Mouse (Mus musculus) megakaryocyte progenitor cell, adult 5-6 weeks (primary cell): ENCODE data around the gene Kif14. TPM values are rescaled to one million over a fixed set of nuclear protein-coding genes. Genes with fewer than 3 reads are reported as not detected.
"Not testable (repeated sequence)": the region's sequence is repeated elsewhere in the genome, so short reads cannot be mapped to it uniquely, and the experiment has no call there.

Source experiments
- ATAC-seq: replicated peaks from 2 replicates; pipeline ENCODE4 v1.8.0; 2016; ENCODE audit warnings: mild to moderate bottlenecking, moderate TSS enrichment, inconsistent platforms; ENCODE audit not compliant: poor library complexity
- total RNA-seq, 2 experiments: library from RNA; stranded (forward) in 1 of 2; stranded (reverse) in 1 of 2; fragments of 157-497, 149-512 nt in 1 of 2; fragments of 200-1000 nt in 1 of 2; gene quantifications; 2 replicates each; pipeline versions ENCODE4 v1.2.3 to v1.2.4; 2015 to 2017

The Kif14 gene
- total RNA-seq, 2 experiments from 2014 or later, result 17.5 to 20.9 TPM

- no peak for ATAC-seq
These were observed 4.3 kb downstream of the Kif14 start for GRCm38 (mm10) chr1:136470471-136470870.

- no peak for ATAC-seq
These were observed 25.5 kb downstream of the Kif14 start for GRCm38 (mm10) chr1:136491681-136492080.

GRCm38 (mm10) chr1:136492232-136492631, 26.1 kb downstream of the Kif14 start:
- peak; percentile 57 for ATAC-seq

DNA sequence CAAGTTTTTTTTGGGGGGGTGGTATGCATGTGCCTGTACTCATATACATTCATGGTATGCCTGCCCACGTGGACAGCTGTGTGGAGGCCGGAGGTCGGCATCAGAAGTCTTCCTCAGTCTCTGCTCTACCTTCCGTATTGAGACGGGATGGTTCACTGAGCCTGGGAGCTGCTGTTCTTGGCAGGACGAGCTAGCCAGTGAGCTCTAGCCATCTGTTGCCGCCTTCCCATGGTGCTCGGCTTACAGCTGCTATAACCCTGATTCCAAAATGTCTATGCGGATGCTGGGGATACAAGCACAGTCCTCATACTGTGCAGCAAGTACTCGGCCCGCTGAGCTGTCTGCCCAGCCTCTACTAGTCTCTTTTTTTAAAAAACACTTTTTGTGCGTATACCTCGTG, 33.2 kb downstream of the Kif14 start:
- ATAC-seq, result no peak

- no peak for ATAC-seq
These were observed 36.8 kb downstream of the Kif14 start for GRCm38 (mm10) chr1:136502936-136503335.

- not testable (repeated sequence) for ATAC-seq
These were observed 40.1 kb downstream of the Kif14 start for GRCm38 (mm10) chr1:136506255-136506654.

DNA sequence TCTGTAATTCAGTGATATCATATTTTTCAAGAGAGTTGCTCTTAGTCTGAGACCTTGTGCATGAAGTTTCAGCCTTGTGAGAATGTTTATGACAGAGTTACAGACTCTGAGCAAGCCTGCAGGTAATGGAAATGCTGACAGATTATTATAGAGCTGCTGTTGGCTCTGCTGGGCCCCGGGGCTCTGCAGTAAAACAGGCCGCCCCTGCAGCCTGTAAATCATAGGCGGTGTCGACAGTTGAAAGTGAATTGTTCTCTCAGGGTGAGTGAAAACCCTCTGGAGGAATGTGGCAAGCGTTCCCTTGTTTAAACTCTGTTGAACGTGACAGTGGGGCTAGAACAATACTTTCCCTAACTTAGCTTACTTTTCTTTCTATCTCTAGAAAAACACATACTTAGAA, 46.2 kb downstream of the Kif14 start:
- ATAC-seq, result no peak

DNA sequence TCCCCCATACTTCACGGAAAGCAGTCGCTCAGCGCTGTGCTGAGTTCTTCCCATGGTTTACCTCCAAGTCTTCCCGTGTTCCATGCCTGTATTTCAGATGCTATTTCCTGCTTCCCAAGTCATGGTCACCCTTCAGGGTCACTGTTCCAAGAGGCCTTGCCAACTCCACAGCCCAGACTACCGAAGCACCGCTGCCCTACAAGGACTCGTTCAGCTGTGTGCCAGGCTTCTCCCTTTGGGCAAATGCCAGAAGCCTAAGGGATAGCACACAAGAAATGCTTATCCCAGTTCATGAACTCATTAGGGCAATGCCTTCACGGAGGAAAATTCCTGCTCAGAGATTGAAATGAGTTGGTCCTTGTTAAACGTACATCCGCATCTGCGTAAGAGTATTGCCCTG, 47.0 kb downstream of the Kif14 start:
- no peak for ATAC-seq

- ATAC-seq, result no peak
These were observed 52.7 kb downstream of the Kif14 start for GRCm38 (mm10) chr1:136518699-136519356.

DNA sequence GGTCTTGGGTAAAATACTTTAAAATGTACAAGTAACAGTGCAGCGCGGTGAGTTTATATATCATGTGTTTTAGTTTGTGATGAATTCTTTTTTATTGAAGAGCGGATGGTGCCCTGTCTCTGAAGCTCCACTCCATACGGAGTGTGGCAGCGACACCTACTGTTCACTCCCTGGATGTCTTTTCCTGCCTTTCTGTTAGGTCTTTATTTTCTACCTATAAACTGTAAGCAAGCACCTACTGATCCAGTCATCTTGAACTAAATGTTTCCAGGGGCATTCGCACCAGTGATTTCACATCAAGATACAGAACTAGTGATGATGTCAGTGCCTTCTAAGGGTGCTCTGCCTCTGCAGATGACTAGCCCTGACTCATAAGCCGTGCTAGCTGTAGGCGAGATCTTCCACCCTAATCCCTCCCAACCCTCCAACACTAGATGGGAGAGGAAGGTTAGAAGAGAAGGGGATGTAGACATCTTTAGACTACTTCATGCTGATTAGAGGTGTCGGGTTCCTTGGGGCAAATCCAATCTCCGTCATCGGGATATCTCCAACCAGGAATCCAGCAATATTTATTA, 55.3 kb downstream of the Kif14 start:
- peak; percentile 49; the same call in 1 of the 2 replicates for ATAC-seq

- peak; percentile 96 for ATAC-seq
These were observed 58.8 kb downstream of the Kif14 start for GRCm38 (mm10) chr1:136524917-136525316.

GRCm38 (mm10) chr1:136525818-136526217, 59.7 kb downstream of the Kif14 start:
- ATAC-seq, result no peak

DNA sequence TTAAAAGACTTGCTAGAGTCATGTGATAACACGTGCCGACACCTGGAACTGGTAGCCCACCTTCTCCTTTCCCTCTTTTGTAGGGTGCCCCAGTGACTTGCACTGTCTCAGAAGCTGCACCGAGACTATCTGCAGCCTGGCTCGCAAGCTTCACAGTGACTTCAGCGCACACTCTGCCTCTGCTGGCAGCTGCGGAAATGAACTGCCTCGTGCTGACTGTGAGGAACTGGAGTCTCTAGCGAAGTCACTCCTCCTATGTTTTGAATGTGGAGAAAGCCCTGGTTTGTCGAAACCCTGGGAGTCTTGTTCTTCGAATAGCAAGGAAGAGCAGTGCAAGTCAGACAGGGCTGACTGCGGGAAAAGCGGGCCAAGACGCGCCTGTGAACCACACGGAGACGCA, 61.0 kb downstream of the Kif14 start:
- ATAC-seq, result no peak

GRCm38 (mm10) chr1:136532556-136532955, 66.4 kb downstream of the Kif14 start:
- ATAC-seq, result peak; percentile 69

GRCm38 (mm10) chr1:136536947-136537346, 70.8 kb downstream of the Kif14 start:
- no peak for ATAC-seq

DNA sequence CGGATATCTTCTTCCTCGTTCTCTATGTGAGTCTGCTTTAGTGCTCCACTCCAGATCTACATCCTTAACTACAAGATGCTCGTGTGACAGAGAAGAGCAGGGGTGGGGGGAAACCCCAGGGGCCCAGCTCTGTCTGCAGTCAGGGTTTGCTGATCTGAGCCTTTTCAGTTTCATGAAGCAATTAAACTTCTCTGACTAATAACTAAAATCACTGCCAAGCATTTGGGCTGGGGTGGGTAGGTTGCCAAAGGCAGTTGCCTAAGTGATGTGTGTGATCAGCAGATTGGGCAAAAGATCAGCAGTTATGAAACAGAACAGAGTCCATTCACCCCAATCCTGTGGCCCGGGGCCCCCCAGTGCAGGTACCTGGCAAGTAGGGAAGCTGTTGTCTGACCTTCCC, 72.1 kb downstream of the Kif14 start:
- no peak for ATAC-seq

- ATAC-seq, result no peak
These were observed 74.3 kb downstream of the Kif14 start for GRCm38 (mm10) chr1:136540407-136540895.

GRCm38 (mm10) chr1:136541618-136542376, 75.7 kb downstream of the Kif14 start:
- ATAC-seq, result no peak

DNA sequence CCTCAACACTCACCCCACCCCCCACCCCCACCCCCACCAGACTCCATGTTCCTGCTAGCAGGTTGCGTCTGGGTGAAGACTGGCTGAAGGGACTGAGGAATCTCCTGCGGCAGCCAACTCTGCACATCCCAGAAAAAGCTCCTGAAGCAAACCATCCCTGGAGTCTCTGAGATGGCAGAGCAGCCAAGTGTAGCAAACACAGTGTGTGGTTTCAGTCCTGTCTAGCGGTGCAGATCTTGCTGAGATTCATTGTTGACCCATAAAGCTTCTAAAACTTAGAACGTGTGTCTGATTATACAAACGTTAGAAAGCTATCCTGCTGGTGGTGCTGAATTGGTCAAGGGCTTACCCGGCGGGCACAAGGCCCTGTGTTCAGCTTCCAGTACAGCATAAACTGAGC, 77.8 kb downstream of the Kif14 start:
- no peak for ATAC-seq

- ATAC-seq, result no peak
These were observed 80.9 kb downstream of the Kif14 start for GRCm38 (mm10) chr1:136547068-136547467.

- no peak for ATAC-seq
These were observed 84.1 kb downstream of the Kif14 start for GRCm38 (mm10) chr1:136550285-136550684.
